Mouse (Mus musculus) limb, embryonic 15.5 days (tissue): Measurements from ENCODE around the gene Dph2. TPM values are rescaled to one million over a fixed set of nuclear protein-coding genes. Genes with fewer than 3 reads are reported as not detected.

Experiments
- ATAC-seq: fragments of 200-750 bp; cut with Nextera tagmentation; 2 replicates; pipeline ENCODE4 v1.8.0; 2017; ENCODE audit warnings: low read depth, moderate TSS enrichment; ENCODE audit not compliant: insufficient number of reproducible peaks, low FRiP score, low TSS enrichment
- H3K27ac ChIP-seq: fragments of 300-500 bp; sonication (generic); 2 replicates; pipeline ENCODE4 v1.5.1; 2015; ENCODE audit warnings: moderate library complexity, mild to moderate bottlenecking, inconsistent platforms
- H3K27me3 ChIP-seq: fragments of 300-500 bp; sonication (generic); 2 replicates; pipeline ENCODE4 v1.6.1; 2015; ENCODE audit warnings: inconsistent platforms
- H3K36me3 ChIP-seq: fragments of 300-500 bp; sonication (generic); 2 replicates; pipeline ENCODE4 v1.6.1; 2015; ENCODE audit warnings: inconsistent platforms
- H3K4me1 ChIP-seq: fragments of 300-500 bp; sonication (generic); 2 replicates; pipeline ENCODE4 v1.6.1; 2015; ENCODE audit warnings: inconsistent platforms
- H3K4me2 ChIP-seq: fragments of 300-500 bp; sonication (generic); 2 replicates; pipeline ENCODE4 v1.6.1; 2015; ENCODE audit warnings: mild to moderate bottlenecking, inconsistent platforms
- H3K4me3 ChIP-seq: fragments of 300-500 bp; sonication (generic); 2 replicates; pipeline ENCODE4 v1.5.1; 2015; ENCODE audit warnings: mild to moderate bottlenecking, inconsistent platforms
- H3K9ac ChIP-seq: fragments of 300-500 bp; sonication (generic); 2 replicates; pipeline ENCODE4 v1.6.1; 2015; ENCODE audit warnings: inconsistent platforms
- H3K9me3 ChIP-seq: fragments of 300-500 bp; sonication (generic); 2 replicates; pipeline ENCODE4 v1.6.1; 2016; ENCODE audit warnings: inconsistent platforms
- WGBS: fragments of 180-500 bp; shearing (Covaris S2); methylation state at CpG from one replicate; pipeline ENCODE4 v1.1.7; 2015; 5-methylcytosine and 5-hydroxymethylcytosine counted together
- polyA plus RNA-seq: library from polyadenylated mRNA; unstranded; fragments of >200 nt; fragmentation: Nextera tagmentation; extraction: Ambion mirVana; gene quantifications from 2 replicates; pipeline ENCODE4 v1.2.1, GENCODE M21; 2015

Gene Dph2
- polyA plus RNA-seq, 1 experiment from 2014 or later: 16.2 TPM

DNA sequence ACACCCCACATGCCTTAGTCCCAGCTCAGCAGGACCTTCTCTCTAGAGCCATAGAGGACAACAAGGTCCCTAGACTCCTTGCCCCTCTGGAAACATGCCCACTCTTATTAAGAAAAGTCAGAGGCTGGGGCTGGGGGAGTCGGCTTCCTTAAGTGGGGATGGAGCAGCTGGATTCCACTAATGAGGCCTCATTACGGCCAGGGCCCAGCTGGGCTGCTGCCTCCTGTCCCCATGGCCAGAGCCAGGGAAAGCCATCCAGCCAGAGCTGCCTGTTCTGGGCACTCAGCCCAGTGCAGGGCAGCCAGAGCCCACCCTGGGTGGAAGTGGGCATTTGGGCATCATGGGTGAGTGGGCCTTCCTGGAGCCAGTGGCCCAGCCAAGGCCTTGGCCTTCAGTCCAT, 44.8 kb downstream of the Dph2 start:
- H3K4me1 ChIP-seq: peaks cover 3% of the 10 kb centered on the region; the same call in 1 of the 2 replicates
- no peaks in the 10 kb centered on the region for H3K9me3 ChIP-seq
- H3K4me2 ChIP-seq: no peak overlapping the region
- no peak for ATAC-seq
- H3K27me3 ChIP-seq: no peaks in the 10 kb centered on the region
- H3K4me3 ChIP-seq: no peak overlapping the region
- WGBS: 21% methylated on average over 2 of the region's 2 CpGs
- no peak overlapping the region for H3K9ac ChIP-seq
- no peak overlapping the region for H3K27ac ChIP-seq
- peaks cover 22% of the 10 kb centered on the region for H3K36me3 ChIP-seq

DNA sequence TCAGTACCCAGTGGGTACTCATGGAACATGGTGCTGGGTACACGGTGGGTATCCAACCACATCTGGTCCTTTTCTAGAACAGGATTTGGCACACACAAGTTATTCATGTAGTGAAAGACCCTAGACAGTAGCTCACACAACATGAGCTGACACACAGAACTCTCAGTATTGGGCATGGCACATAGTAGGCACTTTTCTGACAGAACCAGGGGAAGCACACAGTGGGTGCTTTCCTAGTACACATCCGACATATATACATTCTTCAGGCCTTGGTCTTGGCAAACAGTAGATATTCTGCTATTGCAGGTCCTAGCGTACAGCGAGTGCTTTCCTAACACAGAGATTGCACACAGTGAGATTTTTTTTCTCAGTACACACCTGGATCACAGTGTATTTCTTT, 45.6 kb downstream of the Dph2 start:
- 92% methylated on average over 4 of the region's 4 CpGs for WGBS
- ATAC-seq: no peak
- Histone ChIP-seq H3K4me3 (no peak overlapping the region), H3K27me3 (no peaks in the 10 kb centered on the region), H3K36me3 (peaks cover 22% of the 10 kb centered on the region), H3K4me2 (no peak overlapping the region), H3K27ac (no peak overlapping the region), H3K9me3 (no peaks in the 10 kb centered on the region), H3K4me1 (peaks cover 3% of the 10 kb centered on the region; the same call in 1 of the 2 replicates), H3K9ac (no peak overlapping the region)

DNA sequence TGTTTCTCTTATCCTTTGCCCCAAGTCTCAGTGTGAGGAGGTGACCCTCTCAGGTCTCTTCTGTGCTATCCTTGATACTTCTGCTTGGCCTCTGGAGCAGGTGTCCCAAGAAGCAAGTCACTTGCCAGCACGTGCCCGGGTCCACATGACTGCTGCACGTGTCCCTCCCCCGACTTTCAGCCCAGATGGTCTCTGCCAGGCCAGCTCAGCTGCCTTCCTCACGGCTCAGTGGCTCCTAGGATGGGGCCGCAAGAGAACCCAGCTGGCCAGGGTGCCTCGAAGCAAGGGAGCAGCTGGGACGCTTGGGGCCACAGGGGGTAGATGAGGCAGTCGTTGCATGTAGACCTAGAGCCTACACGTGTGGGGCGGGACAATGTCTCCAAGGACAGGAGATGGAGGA, 46.5 kb downstream of the Dph2 start:
- Histone ChIP-seq H3K27ac (no peak overlapping the region), H3K36me3 (peaks cover 22% of the 10 kb centered on the region), H3K4me2 (no peak overlapping the region), H3K9ac (no peak overlapping the region), H3K4me3 (no peak overlapping the region), H3K9me3 (no peaks in the 10 kb centered on the region), H3K27me3 (no peaks in the 10 kb centered on the region), H3K4me1 (peaks cover 3% of the 10 kb centered on the region; the same call in 1 of the 2 replicates)
- WGBS: 75% methylated on average over 11 of the region's 11 CpGs
- ATAC-seq: no peak

DNA sequence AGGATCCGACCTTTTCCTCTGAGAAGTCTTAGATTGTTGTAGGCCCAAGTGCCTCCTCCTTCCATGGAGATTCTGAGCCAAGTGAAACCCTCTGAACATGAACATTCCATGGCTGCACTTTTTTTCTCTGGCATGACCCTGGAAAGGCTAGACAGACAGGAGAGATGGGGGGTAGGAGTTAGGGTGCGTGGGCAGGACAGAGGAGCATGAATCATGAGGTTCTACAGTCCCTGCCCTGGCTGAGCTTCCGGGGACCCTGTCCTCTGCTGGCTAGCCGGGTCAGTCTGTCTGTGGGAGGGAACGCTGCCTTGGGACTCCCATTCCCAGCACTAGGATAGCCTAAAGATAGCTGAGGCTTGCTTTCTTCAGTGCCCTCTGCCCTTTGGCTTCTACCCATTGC, 47.4 kb downstream of the Dph2 start:
- no peaks in the 10 kb centered on the region for H3K4me1 ChIP-seq
- H3K27ac ChIP-seq: no peak overlapping the region
- H3K9me3 ChIP-seq: no peaks in the 10 kb centered on the region
- 92% methylated on average over 5 of the region's 5 CpGs for WGBS
- no peak for ATAC-seq
- no peak overlapping the region for H3K4me3 ChIP-seq
- no peaks in the 10 kb centered on the region for H3K27me3 ChIP-seq
- H3K36me3 ChIP-seq: peaks cover 22% of the 10 kb centered on the region
- no peak overlapping the region for H3K4me2 ChIP-seq
- H3K9ac ChIP-seq: no peak overlapping the region

DNA sequence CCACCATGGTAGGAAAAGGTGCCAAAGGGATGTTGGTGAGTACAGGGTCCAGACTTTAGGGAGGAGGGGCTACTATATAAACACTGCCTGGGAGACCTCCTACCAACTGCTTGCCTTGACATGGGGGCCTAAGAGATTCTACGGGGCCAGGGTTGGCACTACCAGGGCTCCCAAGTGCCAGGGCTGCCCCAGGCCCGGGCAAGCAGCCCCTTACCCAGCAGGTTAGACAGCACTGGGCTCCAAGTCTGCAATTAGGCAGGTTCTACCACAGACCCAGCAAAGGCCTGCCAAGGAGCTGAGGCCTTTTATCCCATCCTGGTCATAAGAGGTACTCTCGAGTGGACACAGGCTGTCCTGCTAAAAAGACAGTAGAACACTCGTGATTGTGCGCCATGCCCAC, 48.7 kb downstream of the Dph2 start:
- Histone ChIP-seq H3K4me1 (no peaks in the 10 kb centered on the region), H3K36me3 (peaks cover 21% of the 10 kb centered on the region), H3K9me3 (no peaks in the 10 kb centered on the region), H3K9ac (no peak overlapping the region), H3K4me3 (no peak overlapping the region), H3K27ac (no peak overlapping the region), H3K27me3 (no peaks in the 10 kb centered on the region), H3K4me2 (no peak overlapping the region)
- 94% methylated on average over 5 of the region's 5 CpGs for WGBS
- no peak for ATAC-seq

DNA sequence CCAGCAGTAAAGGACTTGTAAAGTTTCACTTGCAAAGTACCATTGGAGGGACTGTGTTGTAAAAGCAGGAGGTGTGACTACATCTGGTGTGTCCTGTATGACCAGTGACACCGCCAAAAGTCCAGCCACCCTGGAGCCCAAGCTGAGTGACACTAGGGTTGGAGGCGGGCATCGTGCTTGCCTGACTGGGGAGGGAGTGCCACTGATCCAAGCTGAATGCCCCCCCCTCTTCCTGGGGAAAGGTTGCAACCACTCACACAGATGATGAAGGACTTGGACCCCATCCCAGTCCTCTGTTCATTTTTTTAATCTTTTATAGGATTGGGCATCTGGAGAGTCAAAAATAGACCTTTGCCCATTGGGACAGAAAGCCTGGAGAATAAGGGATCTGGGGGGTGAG, 50.3 kb downstream of the Dph2 start:
- Histone ChIP-seq H3K4me3 (no peak overlapping the region), H3K9me3 (no peaks in the 10 kb centered on the region), H3K4me1 (peaks cover 9% of the 10 kb centered on the region), H3K27me3 (no peaks in the 10 kb centered on the region), H3K9ac (no peak overlapping the region), H3K4me2 (no peak overlapping the region), H3K27ac (no peak overlapping the region), H3K36me3 (peaks cover 21% of the 10 kb centered on the region)
- no peak for ATAC-seq
- WGBS: 41% methylated on average over 3 of the region's 3 CpGs

DNA sequence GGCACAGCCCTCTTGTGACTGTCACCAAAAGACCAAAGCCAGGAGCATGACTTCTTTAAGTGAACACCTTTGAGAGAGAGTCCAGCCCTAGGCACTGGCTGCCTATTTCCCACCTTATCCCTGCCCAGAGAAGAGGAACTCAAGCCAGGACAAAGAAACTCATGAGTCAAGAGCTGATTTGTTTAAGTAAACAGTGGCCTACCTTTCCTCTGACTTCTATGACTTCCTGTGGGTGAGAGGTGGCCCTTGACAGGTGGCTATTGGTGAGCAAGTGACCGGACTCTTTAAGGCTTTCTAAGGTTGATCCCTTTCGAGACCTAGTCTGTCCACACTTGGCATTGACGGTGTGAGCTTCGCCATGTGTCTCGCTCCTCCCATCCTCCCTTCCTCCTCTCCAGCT, 51.0 kb downstream of the Dph2 start:
- no peak overlapping the region for H3K4me2 ChIP-seq
- no peaks in the 10 kb centered on the region for H3K27me3 ChIP-seq
- WGBS: 89% methylated on average over 5 of the region's 5 CpGs
- no peak for ATAC-seq
- no peak overlapping the region for H3K27ac ChIP-seq
- no peaks in the 10 kb centered on the region for H3K9me3 ChIP-seq
- no peak overlapping the region for H3K9ac ChIP-seq
- H3K4me1 ChIP-seq: peaks cover 10% of the 10 kb centered on the region
- no peak overlapping the region for H3K4me3 ChIP-seq
- H3K36me3 ChIP-seq: peaks cover 15% of the 10 kb centered on the region

DNA sequence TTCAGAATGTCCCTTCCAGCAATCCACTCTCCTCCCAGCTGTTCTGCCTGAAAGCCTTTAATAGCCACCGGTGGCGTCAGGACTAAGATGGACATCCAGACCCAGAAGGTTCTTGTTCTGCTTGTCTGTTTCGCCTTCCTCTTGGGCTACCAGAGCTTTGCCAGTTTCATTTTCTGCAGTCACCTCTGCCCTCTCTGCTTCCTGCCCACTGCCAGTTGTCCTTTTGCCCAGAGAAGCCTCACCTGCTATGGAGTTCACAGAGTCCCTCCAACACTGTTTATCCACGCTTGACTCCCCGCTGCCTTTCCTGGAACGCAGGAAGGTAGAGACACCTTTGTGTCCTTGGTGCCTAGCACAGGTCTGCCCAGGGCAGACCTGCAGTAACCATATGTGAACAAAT, 52.5 kb downstream of the Dph2 start:
- Histone ChIP-seq H3K4me3 (no peak overlapping the region), H3K9me3 (no peaks in the 10 kb centered on the region), H3K4me1 (peaks cover 15% of the 10 kb centered on the region), H3K9ac (no peak overlapping the region), H3K4me2 (no peak overlapping the region), H3K36me3 (peaks cover 14% of the 10 kb centered on the region), H3K27ac (no peak overlapping the region), H3K27me3 (no peaks in the 10 kb centered on the region)
- WGBS: 75% methylated on average over 6 of the region's 6 CpGs
- ATAC-seq: no peak

Other genes starting within 250 kb of the Dph2 start
- gene Dmap1, start 209.8 kb downstream of the Dph2 start, polyA plus RNA-seq: 51.8 and 58.0 TPM in 2 replicates
- gene Gm12845, start 167.6 kb downstream of the Dph2 start, polyA plus RNA-seq: not detected in 2 replicates
- gene Klf17, start 126.4 kb downstream of the Dph2 start, polyA plus RNA-seq: not detected in 2 replicates
- gene Slc6a9, start 57.5 kb downstream of the Dph2 start, polyA plus RNA-seq: 11.6 and 13.1 TPM in 2 replicates
- gene Ccdc24, start 19.5 kb downstream of the Dph2 start, polyA plus RNA-seq: 0.66 and 1.2 TPM in 2 replicates
- 23.1 and 27.6 TPM in 2 replicates for gene B4galt2, start 8.5 kb downstream of the Dph2 start, polyA plus RNA-seq
- gene Atp6v0b, start 4.7 kb downstream of the Dph2 start, polyA plus RNA-seq: 229 and 243 TPM in 2 replicates
- gene Ipo13, start 23.0 kb upstream of the Dph2 start, polyA plus RNA-seq: 39.0 and 41.1 TPM in 2 replicates
- 5.4 and 5.7 TPM in 2 replicates for gene Artn, start 37.7 kb upstream of the Dph2 start, polyA plus RNA-seq
- gene St3gal3, start 242.9 kb upstream of the Dph2 start, polyA plus RNA-seq: 6.3 and 9.6 TPM in 2 replicates